Mouse (Mus musculus): ENCODE data around the gene Cdrt4. TPM values are rescaled to one million over a fixed set of nuclear protein-coding genes. Genes with fewer than 3 reads are reported as not detected.

Cdrt4 gene
- total RNA-seq, 1 experiment = 1.6 TPM

DNA sequence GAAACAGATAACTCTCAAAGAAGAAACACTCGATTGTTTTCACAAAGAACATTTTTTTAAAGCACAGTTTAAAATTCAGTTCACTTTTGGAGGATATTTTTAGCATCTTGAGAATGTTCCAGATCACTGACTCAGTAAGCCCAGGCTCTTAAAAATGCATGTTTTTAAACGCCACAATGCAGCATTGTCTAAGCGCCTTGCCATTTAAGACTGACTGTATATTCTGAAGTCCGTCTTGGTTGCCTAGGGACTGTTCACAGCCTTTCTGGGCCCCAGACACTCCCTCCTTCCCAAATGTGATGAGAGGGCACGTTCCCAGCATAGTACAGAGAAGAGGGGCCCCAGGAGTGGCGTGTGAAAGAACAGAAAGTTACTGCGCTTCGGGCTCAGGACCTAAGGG lies 39.6 kb upstream of the Cdrt4 start:
- Histone ChIP-seq H3K9ac (ENCODE audit: insufficient read depth, low read depth, low read length, poor library complexity, severe bottlenecking) (no peak overlapping the region), H3K4me1 (ENCODE audit: control insufficient read depth in 2 of 2, insufficient read depth in 2 of 2, low read length in 2 of 2, poor library complexity in 1 of 2) (no peaks in the 10 kb centered on the region), H3K27ac (ENCODE audit: insufficient read depth, low read depth, low read length, poor library complexity, severe bottlenecking) (no peak overlapping the region), H3K9me3 (ENCODE audit: control insufficient read depth, insufficient read depth, low read depth, low read length) (no peaks in the 10 kb centered on the region), H3K36me3 (ENCODE audit: control insufficient read depth, insufficient read depth, low read length, poor library complexity, severe bottlenecking) (no peaks in the 10 kb centered on the region), H3K4me3 (ENCODE audit: insufficient read depth in 1 of 2, low read depth in 1 of 2, low read length in 2 of 2, poor library complexity in 1 of 2, severe bottlenecking in 1 of 2) (no peak overlapping the region)
- in situ Hi-C loops (cut with MboI; ENCODE audit: low sequenced_read_pairs in 2 of 2, unreplicated experiment in 2 of 2) = loop anchor here in 1 of 2 experiments (10.0 kb wide), 1 partner anchor 157 kb away; the partner anchor contains the start of gene Gm10428
- TF ChIP-seq ZC3H11A (IDR thresholded peaks at IDR 0.05; ENCODE audit: borderline replicate concordance, low read depth, low read length) = no peak
- TF ChIP-seq CHD2 (IDR thresholded peaks at IDR 0.05; ENCODE audit: low read depth, low read length) = no peak
- TF ChIP-seq HCFC1 (IDR thresholded peaks at IDR 0.05; ENCODE audit: borderline replicate concordance, insufficient read depth, low read length) = no peak
- TF ChIP-seq ZNF384 (IDR thresholded peaks at IDR 0.05; ENCODE audit: low read depth, low read length) = no peak
- no peak for TF ChIP-seq MAFK (IDR thresholded peaks at IDR 0.05; ENCODE audit: insufficient read depth, low read depth, low read length)
- no peak for DNase-seq (ENCODE audit: low read depth, low spot score)

DNA sequence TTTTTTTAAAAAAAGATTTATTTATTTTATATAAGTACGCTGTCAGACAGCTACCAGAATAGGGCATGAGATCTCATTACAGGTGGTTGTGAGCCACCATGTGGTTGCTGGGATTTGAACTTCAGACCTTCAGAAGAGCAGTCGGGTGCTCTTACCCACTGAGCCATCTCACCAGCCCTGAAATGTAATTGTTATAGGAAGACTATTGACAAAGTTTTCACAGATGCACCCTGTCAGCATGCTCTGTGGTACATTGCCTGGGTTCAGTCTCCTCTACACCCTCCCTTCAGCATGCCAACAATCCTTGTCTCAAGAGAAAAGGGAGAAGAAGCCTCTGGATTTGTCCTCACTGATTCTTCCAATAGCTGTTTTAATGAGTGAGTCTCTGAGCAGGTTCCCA lies 37.9 kb upstream of the Cdrt4 start:
- TF ChIP-seq CHD2 (IDR thresholded peaks at IDR 0.05; ENCODE audit: low read depth, low read length) (no peak), MAFK (IDR thresholded peaks at IDR 0.05; ENCODE audit: insufficient read depth, low read depth, low read length) (no peak)
- Histone ChIP-seq H3K4me1 (ENCODE audit: control insufficient read depth in 2 of 2, insufficient read depth in 2 of 2, low read length in 2 of 2, poor library complexity in 1 of 2) (no peaks in the 10 kb centered on the region), H3K9me3 (ENCODE audit: control insufficient read depth, insufficient read depth, low read depth, low read length) (no peaks in the 10 kb centered on the region), H3K36me3 (ENCODE audit: control insufficient read depth, insufficient read depth, low read length, poor library complexity, severe bottlenecking) (no peaks in the 10 kb centered on the region), H3K27ac (ENCODE audit: insufficient read depth, low read depth, low read length, poor library complexity, severe bottlenecking) (no peak overlapping the region), H3K4me3 (ENCODE audit: insufficient read depth in 1 of 2, low read depth in 1 of 2, low read length in 2 of 2, poor library complexity in 1 of 2, severe bottlenecking in 1 of 2) (no peak overlapping the region), H3K9ac (ENCODE audit: insufficient read depth, low read depth, low read length, poor library complexity, severe bottlenecking) (no peak overlapping the region)
- in situ Hi-C loops (cut with MboI; ENCODE audit: low sequenced_read_pairs in 2 of 2, unreplicated experiment in 2 of 2) = loop anchor here in 1 of 2 experiments (10.0 kb wide), 1 partner anchor 158 kb away; the partner anchor contains the start of gene Gm10428
- DNase-seq (ENCODE audit: low read depth, low spot score) = no peak

DNA sequence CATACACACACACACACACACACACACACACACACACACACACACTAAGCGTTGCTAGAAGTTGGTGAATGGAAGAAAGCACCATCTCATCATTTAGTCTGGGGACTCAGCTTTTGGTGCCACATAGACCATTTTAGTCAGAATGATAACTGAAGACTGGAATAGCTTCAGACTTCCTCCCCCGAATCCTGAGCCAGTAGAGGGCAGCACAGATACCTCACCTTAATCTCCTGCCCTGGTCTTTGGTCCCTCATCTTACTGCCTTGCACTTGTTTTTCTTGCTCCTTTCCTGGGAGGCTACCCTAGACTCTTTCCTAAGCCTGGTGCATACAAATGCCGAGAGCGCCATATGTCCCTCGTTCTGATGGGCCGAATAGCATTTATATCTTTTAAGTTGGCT lies 36.5 kb upstream of the Cdrt4 start:
- in situ Hi-C loops (cut with MboI; ENCODE audit: low sequenced_read_pairs in 2 of 2, unreplicated experiment in 2 of 2) = loop anchor here in 1 of 2 experiments (10.0 kb wide), 1 partner anchor 160 kb away; the partner anchor contains the start of gene Gm10428
- no peak overlapping the region for H3K4me3 ChIP-seq (ENCODE audit: insufficient read depth in 1 of 2, low read depth in 1 of 2, low read length in 2 of 2, poor library complexity in 1 of 2, severe bottlenecking in 1 of 2)
- no peak for DNase-seq (ENCODE audit: low read depth, low spot score)

DNA sequence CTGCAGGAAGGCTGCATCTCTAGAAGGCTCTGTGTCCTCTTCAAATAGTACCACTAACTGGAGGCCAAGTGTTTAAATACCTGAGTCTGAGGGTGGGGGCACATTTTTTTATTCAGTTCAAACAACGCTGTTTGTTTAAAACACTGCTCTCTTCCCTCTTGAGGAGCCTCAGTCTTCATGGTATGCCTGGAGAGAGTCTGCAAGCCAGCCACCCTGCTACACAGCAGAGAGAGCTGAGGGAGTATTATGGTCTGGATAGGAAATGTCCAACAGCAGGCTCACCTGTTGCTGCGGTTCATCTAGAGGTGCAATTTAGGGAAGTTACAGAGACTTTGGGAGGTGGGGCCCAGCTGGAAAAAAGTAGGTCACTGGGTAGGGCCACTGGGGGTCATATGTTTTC lies 35.5 kb upstream of the Cdrt4 start:
- Histone ChIP-seq H3K4me3 (ENCODE audit: insufficient read depth in 1 of 2, low read depth in 1 of 2, low read length in 2 of 2, poor library complexity in 1 of 2, severe bottlenecking in 1 of 2) (no peak overlapping the region), H3K9ac (ENCODE audit: insufficient read depth, low read depth, low read length, poor library complexity, severe bottlenecking) (no peak overlapping the region), H3K36me3 (ENCODE audit: control insufficient read depth, insufficient read depth, low read length, poor library complexity, severe bottlenecking) (no peaks in the 10 kb centered on the region), H3K4me1 (ENCODE audit: control insufficient read depth in 2 of 2, insufficient read depth in 2 of 2, low read length in 2 of 2, poor library complexity in 1 of 2) (no peaks in the 10 kb centered on the region), H3K27ac (ENCODE audit: insufficient read depth, low read depth, low read length, poor library complexity, severe bottlenecking) (no peak overlapping the region), H3K9me3 (ENCODE audit: control insufficient read depth, insufficient read depth, low read depth, low read length) (no peaks in the 10 kb centered on the region)
- in situ Hi-C loops (cut with MboI; ENCODE audit: low sequenced_read_pairs in 2 of 2, unreplicated experiment in 2 of 2) = loop anchor here in 1 of 2 experiments (10.0 kb wide), 1 partner anchor 161 kb away; the partner anchor contains the start of gene Gm10428
- DNase-seq (ENCODE audit: low read depth, low spot score) = no peak
- TF ChIP-seq ZC3H11A (IDR thresholded peaks at IDR 0.05; ENCODE audit: borderline replicate concordance, low read depth, low read length) (no peak), HCFC1 (IDR thresholded peaks at IDR 0.05; ENCODE audit: borderline replicate concordance, insufficient read depth, low read length) (no peak), CHD2 (IDR thresholded peaks at IDR 0.05; ENCODE audit: low read depth, low read length) (no peak), ZNF384 (IDR thresholded peaks at IDR 0.05; ENCODE audit: low read depth, low read length) (no peak), MAFK (IDR thresholded peaks at IDR 0.05; ENCODE audit: insufficient read depth, low read depth, low read length) (no peak)

More for the DNA sequence above, 36.5 kb upstream of the Cdrt4 start:
- H3K4me1 ChIP-seq (ENCODE audit: control insufficient read depth in 2 of 2, insufficient read depth in 2 of 2, low read length in 2 of 2, poor library complexity in 1 of 2) = no peaks in the 10 kb centered on the region
- H3K27ac ChIP-seq (ENCODE audit: insufficient read depth, low read depth, low read length, poor library complexity, severe bottlenecking) = no peak overlapping the region
- no peak overlapping the region for H3K9ac ChIP-seq (ENCODE audit: insufficient read depth, low read depth, low read length, poor library complexity, severe bottlenecking)
- H3K9me3 ChIP-seq (ENCODE audit: control insufficient read depth, insufficient read depth, low read depth, low read length) = no peaks in the 10 kb centered on the region
- TF ChIP-seq MAFK (IDR thresholded peaks at IDR 0.05; ENCODE audit: insufficient read depth, low read depth, low read length) = no peak
- TF ChIP-seq ZC3H11A (IDR thresholded peaks at IDR 0.05; ENCODE audit: borderline replicate concordance, low read depth, low read length) = no peak
- TF ChIP-seq ZNF384 (IDR thresholded peaks at IDR 0.05; ENCODE audit: low read depth, low read length) = no peak
- no peak for TF ChIP-seq CHD2 (IDR thresholded peaks at IDR 0.05; ENCODE audit: low read depth, low read length)
- TF ChIP-seq HCFC1 (IDR thresholded peaks at IDR 0.05; ENCODE audit: borderline replicate concordance, insufficient read depth, low read length) = no peak
- H3K36me3 ChIP-seq (ENCODE audit: control insufficient read depth, insufficient read depth, low read length, poor library complexity, severe bottlenecking) = no peaks in the 10 kb centered on the region

DNA sequence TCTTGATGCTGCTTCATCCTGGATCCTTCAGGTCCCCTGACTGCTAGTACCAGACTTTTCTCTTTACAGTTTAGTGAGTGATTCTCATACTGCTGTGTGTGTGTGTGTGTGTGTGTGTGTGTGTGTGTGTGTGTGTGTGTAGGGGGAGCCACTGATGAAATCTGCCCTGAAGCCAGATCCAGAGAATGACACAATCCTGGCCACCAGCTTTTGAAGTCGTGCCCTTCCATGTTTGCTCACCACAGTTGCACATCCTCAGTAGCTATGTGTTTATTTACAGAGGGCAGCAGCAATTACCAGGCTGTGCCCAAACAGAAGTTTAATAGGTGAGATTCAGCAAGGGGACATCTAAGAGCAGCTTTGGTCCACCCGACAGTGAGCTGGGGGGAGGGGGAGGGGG lies 34.2 kb upstream of the Cdrt4 start:
- no peak for TF ChIP-seq HCFC1 (IDR thresholded peaks at IDR 0.05; ENCODE audit: borderline replicate concordance, insufficient read depth, low read length)
- TF ChIP-seq ZNF384 (IDR thresholded peaks at IDR 0.05; ENCODE audit: low read depth, low read length) = no peak
- TF ChIP-seq CHD2 (IDR thresholded peaks at IDR 0.05; ENCODE audit: low read depth, low read length) = no peak
- TF ChIP-seq MAFK (IDR thresholded peaks at IDR 0.05; ENCODE audit: insufficient read depth, low read depth, low read length) = no peak
- no peak for TF ChIP-seq ZC3H11A (IDR thresholded peaks at IDR 0.05; ENCODE audit: borderline replicate concordance, low read depth, low read length)
- in situ Hi-C loops (cut with MboI; ENCODE audit: low sequenced_read_pairs in 2 of 2, unreplicated experiment in 2 of 2) = loop anchor here in 1 of 2 experiments (10.0 kb wide), 1 partner anchor 162 kb away; the partner anchor contains the start of gene Gm10428
- Histone ChIP-seq H3K4me3 (ENCODE audit: insufficient read depth in 1 of 2, low read depth in 1 of 2, low read length in 2 of 2, poor library complexity in 1 of 2, severe bottlenecking in 1 of 2) (no peak overlapping the region), H3K9ac (ENCODE audit: insufficient read depth, low read depth, low read length, poor library complexity, severe bottlenecking) (no peak overlapping the region), H3K36me3 (ENCODE audit: control insufficient read depth, insufficient read depth, low read length, poor library complexity, severe bottlenecking) (no peaks in the 10 kb centered on the region), H3K27ac (ENCODE audit: insufficient read depth, low read depth, low read length, poor library complexity, severe bottlenecking) (no peak overlapping the region), H3K4me1 (ENCODE audit: control insufficient read depth in 2 of 2, insufficient read depth in 2 of 2, low read length in 2 of 2, poor library complexity in 1 of 2) (no peaks in the 10 kb centered on the region), H3K9me3 (ENCODE audit: control insufficient read depth, insufficient read depth, low read depth, low read length) (no peaks in the 10 kb centered on the region)
- no peak for DNase-seq (ENCODE audit: low read depth, low spot score)
